Mouse (Mus musculus): Measurements from ENCODE around the gene Tbx19.

Gene Tbx19

DNA sequence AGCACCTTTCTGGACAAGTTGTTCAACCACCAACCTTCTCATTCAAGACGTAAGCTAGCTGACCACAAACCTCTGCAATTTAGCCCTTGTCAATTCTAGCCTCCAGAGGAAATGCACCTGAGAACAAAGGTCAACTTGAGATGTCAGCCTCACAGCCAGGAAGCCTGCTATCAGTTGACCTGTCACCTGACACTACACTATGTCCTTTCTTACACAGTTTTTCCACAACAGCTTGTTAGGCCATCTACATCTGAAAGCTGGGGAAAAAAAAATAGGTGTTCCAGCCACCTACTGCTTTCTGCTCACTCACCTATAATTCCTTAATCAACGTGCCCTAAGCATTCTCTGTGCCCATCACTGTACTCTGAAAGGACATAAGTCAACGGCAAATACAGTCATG, 23.6 kb upstream of the Tbx19 start:
- no peak for DNase-seq (ENCODE audit: low read depth, low spot score)

DNA sequence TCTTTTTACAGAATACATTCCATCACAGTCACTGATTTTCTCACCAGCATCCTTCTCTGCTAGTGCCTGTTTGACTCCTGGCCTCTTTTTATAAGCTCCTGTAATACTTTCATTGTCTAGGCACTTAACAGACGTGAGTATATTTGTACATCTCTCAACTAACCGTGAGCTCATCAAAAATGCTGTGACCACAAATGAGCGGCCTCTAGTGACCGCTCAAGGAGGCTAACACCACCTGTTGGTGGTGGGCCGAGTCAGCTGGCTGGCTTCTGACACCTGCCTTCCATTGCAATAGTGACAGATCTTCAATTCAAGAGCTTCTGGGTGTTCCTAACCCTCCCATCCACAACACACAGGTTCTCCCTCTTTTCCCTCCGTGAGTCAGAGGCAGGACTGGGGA, 22.8 kb upstream of the Tbx19 start:
- no peak for DNase-seq (ENCODE audit: low read depth, low spot score)

DNA sequence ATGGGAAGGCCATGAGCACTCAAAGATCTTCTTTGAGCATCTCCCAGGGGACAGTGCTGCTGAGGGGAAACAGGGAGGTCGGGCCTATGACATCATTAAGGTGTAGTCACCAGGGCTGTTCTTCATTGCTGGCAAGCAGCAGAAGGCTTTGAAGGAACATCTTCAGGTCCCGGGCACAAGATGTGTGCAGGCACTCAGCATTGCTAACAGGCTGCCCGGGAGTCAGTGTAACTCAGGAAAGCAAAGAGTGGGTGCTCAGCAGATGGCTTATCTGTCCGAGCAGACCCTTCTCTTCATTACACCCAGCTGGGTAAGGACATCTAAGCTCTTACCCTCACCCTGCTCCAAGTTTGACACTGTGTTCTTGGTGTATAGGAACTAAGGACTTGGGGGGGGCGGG, 18.7 kb upstream of the Tbx19 start:
- DNase-seq (ENCODE audit: low read depth, low spot score) = no peak

DNA sequence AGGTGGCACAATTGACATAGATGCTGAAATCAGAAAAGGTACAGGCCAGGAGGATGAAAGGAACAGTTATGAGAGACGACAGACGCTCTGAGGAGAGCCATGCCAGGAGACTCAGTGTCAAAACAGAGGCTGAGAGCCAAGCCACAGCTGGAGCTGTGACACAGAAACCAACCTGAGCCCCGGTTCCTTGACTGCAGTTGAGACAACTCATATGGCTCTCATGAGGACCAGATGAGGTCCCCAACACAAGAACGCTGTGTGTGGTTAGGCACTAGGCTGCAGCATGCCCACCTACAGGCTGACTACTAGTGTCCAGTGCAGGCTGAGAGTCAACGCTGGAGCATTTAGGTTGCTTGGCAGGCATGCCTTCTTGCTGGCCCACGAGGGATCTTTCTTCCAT, 17.5 kb upstream of the Tbx19 start:
- DNase-seq (ENCODE audit: low read depth, low spot score) = no peak

DNA sequence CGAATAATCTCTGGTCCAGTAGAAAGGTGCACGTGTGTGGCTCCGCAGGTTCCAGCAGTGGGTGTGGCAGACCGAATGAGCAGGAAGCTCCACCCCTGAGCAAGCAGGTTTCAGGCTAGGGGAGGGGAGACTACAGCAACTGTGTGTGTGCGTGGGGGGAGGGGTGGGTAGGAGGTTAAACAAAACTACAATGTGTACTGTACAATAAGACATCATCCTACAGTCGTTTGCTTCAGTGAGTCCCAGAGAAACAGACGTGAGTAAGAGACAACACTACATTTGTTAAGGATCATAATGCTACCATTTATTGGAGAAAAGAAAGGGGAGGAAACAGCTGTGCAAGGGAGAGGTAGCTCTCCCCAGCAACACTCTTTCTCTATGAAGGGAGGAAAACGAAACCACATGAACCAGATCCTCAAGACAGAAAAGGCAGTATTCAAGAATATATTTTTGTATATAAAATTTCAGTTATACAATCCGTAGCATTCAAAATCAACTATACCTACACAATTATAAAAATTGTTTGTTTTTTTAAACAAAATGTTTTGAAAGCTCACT, 13.6 kb upstream of the Tbx19 start:
- DNase-seq (ENCODE audit: low read depth, low spot score) = no peak

DNA sequence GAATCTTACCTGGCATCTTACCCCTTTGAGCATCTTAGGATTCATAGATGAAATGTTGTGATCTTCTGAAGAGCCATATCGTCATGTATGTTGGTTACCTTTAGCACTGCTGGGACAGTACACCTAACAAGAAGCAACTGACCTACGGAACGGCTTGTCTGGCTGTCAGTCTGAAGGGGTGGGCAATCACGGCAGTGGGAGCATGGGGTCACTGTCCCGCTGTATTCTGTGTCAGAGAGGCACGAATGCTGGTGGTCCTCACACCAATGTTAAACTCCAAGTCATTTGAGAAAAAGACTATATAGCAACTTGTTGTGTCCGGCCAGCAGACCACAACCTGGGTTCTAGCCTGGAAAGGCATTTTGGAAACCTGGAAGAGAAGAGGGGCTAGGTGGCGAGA, 10.7 kb upstream of the Tbx19 start:
- DNase-seq (ENCODE audit: low read depth, low spot score) = no peak

DNA sequence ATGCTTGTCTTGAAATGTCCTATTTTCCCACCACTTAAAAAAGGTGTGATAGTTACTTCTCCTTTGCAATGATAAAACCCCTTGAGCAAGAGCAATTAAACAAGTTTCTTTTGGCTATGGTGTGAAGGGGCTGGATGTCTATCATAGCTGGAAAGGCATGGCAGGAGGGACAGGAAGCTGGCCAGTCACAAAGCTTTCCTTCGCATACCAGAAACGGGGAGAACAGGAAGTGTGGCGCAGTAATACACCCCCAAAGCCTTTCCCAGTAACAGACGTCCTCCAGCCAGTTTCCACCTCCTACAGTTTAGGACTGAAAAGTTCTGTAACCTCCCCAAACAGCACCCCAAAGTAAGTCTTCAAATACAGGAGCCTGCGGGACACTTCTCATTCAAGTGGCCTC, 9.6 kb upstream of the Tbx19 start:
- DNase-seq (ENCODE audit: low read depth, low spot score) = no peak

DNA sequence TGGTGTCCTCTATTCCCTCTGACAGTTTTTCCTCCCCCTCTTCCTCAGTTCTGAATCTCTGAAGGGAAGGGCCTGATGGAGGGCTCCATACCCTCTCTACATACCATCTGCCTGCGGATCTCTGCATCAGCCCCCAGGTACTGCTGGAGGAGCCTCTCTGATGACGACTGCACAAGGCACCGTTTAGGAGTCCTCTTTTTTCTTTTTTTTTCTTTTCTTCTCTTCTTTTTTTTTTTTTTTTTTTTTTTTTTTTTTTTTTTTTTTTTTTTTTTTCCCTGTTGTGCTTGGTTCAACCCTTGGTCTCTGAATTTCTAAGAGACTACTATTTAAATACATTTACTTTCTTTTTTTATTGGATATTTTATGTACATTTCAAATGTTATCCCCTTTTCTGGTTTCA, 8.9 kb upstream of the Tbx19 start:
- no peak for DNase-seq (ENCODE audit: low read depth, low spot score)

DNA sequence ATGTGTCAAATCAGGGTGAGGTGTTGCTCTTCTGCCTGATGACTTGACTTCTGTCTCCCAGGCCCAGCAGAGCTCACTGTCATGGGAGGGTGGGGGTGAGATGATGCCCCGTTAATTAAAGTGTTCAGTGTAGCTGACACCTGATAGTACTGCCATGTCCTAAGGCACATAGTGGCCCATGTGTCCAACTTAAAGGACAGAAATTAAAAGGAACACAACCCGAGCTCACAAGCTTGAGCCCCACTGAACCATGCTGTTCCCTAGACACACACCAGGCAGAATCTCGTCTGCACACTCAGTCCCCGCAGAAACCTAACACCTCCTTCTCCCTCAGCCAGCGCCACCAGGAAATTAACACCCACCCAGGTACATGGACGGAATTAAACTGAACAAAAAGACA, 4.3 kb upstream of the Tbx19 start:
- no peak for DNase-seq (ENCODE audit: low read depth, low spot score)

DNA sequence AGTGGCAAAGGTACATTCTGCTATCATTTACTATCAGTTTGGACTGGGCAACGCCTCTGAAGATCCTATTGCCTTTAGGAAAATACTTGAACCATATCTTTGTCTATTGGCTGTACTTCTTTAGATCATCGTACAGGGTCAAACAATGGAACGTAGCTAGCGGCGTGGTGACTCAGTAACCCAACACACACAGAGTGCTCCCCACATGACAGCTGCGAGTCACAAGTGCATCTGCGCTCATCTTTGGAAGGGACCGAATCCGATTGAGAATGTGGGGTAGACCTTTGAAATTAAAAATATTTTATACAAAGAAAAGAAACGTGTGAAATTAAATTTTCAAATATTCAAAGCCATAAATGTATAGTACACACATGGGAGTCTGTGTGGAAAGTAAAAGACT, 1.7 kb downstream of the Tbx19 start:
- DNase-seq (ENCODE audit: low read depth, low spot score) = no peak

DNA sequence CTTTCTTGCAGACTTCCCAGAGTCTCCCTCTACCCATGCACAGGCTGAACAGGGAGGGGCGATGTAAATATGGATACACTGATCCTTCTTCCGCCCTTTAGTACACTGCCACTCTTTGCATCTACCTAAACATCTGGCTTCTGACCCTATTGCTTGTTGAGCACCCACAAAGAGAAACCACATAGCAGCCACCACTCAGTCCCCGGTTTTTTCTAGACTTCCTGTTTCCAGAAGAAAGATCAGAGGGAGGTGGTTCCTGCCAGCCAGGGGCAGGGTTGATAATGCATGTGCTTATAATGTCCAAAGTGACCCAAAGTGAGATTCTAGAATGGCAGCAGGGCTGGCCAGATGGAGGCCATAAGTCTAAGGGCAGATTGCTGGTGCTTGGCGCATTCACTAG, 6.4 kb downstream of the Tbx19 start:
- DNase-seq (ENCODE audit: low read depth, low spot score) = no peak

DNA sequence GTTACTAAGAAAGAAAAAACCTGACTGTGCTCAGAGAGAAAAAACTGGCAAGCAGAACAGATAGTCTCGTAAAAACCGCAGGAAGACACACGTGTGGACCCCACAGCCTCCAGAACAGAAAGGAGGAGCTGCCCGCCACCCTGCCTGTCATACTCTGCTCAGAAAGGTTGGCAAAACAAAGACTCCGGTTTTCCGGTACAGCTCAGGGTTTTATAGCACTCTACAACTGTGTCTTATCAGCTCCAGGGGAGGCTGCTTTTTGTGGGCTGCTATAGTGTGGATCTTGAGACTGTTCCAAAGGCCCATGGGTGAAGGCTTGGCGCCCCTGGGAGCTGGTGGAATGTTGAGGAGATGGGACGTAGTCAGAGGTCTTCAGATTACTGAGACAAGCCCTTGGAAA, 9.4 kb downstream of the Tbx19 start:
- DNase-seq (ENCODE audit: low read depth, low spot score) = no peak

DNA sequence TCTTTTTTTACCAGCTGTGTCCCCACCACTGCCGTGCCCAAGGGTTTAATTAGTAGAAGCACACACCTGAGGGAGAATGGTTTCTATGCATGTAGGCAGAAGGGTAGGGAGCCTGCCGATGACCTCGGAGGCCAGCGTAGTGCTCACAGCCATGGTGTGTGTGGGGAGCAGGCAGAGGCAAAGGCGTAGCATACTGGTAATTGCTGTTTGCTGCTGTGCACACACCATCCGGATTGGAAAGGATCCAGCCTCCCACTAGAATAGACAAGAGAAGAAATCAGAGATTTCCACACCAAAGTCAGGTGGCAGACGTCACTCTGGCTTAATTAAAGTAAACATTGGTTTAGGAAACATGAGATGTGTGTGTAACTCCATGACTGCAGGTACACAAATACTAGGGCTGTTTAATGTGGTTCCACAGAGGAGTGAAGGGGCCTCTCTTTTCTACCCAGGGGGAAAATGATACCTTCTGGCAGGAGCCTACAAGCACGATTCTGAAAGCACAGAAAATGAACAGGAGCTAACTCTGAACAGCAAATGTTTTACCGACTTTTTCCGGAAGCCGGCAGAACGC, 18.1 kb downstream of the Tbx19 start:
- DNase-seq (ENCODE audit: low read depth, low spot score) = no peak

DNA sequence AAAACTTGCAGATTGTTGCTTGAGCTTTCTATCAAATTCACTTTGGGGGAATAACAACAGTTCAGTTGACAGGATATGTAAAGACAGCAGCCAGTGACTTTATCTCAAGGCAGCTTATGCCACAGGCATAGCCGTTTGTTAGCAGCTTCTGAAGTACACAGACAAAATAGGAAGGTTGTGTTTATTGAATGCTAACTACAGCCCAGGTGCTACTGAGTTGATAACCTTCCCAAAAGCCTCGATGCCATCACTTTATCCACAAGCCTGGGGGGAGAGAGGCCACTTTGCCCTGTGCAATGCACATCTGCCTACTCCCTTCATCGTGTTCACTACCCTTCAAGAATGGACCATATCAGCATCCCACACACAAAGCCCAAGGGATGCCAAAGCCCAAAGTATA, 20.3 kb downstream of the Tbx19 start:
- DNase-seq (ENCODE audit: low read depth, low spot score) = no peak

DNA sequence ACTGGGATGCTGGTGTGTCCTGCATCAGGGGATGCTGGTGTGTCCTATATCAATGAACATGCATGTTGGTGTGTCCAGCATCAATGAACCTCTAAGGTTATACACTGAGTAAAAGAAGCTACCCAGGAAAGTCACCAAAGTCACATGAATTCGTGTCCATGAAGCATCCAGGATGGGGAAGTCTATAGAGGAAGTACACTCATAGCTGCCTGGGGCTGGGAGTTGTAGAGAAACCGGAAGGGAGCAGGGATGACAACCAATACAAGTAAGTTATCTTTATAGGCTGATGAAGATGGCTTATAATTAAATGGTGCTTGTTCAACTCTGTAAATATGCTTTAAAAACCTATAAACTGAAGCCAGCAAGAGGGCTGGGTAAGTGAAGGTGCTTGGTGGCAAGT, 26.7 kb downstream of the Tbx19 start:
- no peak for DNase-seq (ENCODE audit: low read depth, low spot score)

DNA sequence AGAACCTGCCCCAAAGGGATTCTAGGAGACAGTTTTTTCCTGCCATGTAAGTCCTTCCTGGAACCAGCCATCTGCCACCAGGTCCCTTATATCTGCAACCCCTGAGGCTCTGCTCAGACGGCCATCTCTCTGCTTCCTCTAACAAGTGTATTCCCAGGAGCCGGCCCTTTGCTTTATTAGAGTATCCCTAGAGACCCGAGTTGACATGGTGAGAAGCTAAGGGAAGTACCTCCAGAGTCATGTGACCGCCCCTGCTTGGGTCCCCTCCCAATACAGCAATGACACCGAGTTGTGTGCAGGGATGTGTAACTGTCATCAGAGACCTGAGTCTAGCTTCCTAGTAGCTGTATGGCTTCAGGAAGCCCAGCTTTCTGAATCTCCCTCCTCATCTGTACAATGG, 27.3 kb downstream of the Tbx19 start:
- DNase-seq (ENCODE audit: low read depth, low spot score) = no peak

DNA sequence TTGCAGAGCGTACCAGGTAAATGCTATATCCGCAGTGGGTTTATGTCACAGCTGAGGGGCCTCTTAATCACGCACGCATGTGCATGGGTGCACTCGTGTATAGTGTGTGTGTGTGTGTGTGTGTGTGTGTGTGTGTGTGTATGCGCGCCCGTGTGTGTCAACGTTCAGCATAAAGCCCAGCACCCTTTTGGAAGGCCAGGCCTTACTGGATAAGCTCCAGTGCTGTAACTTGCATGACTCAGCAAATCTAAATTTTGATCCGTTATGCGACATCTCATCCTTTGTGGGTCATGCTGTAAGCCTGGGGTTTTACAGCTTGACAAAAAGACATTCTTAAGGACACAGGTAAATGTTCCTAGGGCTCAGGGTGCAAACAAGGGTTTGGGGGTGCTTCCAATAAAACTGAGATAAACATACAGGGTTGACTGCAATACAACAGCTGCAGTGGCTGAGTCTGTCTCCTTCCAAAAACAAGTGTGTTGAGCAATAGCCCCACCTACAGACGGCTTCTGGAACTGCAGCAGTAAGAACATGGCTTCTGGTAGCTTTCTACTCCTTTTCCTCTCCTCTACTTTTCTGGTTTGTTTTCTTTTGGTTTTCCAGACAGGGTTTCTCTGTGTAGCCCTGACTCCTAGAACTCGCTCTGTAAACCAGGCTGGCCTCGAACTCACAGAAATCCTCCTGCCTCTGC, 28.2 kb downstream of the Tbx19 start:
- DNase-seq (ENCODE audit: low read depth, low spot score) = peak; percentile 68

DNA sequence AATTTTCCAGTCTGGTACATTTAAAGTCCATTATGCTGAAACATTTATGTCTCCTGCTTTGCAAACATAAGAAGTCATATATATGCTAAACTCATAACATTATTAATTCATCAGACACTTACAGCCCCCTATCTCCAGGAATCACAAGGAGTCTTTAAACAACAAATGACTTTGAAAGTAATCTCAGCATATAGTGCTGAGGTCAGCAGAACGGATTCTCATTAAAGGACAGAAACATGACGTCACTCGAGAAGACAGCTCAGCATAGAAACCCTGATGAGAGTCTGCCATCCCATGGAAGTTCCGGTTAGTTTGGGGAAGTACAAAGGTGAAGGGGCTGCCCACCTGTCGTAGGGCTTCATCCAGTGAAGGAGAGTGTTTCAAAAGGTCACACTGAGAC, 31.0 kb downstream of the Tbx19 start:
- no peak for DNase-seq (ENCODE audit: low read depth, low spot score)

DNA sequence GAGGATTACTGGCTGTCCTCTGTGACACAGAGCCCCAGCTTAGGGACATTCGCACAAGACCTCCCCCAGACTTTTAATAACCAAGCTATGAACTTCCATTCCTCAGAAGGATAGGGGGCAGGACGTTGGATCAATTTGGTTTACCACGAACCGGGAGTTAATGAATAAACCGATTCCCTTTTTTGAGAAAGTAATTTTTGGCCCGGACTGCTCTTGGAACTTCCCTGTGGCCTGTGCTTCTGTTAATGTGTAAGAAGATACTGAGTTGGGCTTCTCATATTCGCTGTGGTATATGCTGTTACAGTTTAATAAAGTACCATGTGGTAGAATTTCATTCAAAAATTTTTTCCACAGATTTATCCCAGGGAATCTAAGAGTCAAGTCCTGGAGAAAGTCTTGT, 39.5 kb downstream of the Tbx19 start:
- no peak for DNase-seq (ENCODE audit: low read depth, low spot score)

DNA sequence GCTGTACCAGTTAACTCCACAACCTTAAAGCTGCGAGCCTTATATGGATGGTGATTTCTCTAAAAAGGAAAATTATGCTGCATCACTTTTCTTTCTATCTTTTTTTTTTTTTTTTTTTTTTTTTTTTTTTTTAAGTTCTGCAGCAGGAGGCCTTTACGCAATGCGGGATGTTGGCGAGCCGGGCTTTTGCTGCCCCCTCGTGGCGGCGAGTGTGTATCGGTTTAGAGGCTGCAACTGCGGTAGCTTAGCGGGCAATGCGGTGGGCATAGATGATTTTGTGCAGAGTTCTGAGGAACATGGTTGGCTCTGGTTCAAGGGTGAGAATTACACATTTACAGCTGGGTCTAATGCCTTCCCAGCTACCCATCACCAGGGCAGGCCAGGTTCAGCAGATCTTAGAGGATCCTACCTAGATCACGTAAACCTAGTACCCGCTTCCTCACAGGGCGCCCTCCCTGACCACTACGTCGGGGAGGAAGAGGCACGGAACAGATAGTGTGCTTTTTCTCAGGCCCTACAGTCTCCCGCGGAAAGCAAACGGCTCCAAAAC, 40.1 kb downstream of the Tbx19 start:
- DNase-seq (ENCODE audit: low read depth, low spot score) = peak; percentile 81

DNA sequence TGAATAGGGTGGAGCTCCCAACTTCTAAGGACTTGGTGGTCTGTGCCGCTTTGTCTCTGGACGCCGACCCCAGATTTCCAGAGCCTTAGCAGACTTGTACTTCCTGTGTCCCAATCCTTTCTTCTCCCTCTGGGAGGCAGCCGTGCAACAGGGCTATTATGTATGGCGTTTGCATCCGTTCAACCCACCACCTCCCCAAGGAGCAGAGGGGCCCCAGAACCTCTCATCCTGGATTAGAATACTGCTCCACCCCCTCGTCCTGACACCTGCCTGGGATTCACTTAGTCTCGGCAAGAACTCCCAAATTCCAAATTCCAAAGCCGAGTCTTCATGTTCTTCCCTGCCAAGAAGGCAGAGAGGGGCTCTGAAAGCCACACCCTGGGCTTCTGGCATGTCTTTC, 40.8 kb downstream of the Tbx19 start:
- no peak for DNase-seq (ENCODE audit: low read depth, low spot score)

DNA sequence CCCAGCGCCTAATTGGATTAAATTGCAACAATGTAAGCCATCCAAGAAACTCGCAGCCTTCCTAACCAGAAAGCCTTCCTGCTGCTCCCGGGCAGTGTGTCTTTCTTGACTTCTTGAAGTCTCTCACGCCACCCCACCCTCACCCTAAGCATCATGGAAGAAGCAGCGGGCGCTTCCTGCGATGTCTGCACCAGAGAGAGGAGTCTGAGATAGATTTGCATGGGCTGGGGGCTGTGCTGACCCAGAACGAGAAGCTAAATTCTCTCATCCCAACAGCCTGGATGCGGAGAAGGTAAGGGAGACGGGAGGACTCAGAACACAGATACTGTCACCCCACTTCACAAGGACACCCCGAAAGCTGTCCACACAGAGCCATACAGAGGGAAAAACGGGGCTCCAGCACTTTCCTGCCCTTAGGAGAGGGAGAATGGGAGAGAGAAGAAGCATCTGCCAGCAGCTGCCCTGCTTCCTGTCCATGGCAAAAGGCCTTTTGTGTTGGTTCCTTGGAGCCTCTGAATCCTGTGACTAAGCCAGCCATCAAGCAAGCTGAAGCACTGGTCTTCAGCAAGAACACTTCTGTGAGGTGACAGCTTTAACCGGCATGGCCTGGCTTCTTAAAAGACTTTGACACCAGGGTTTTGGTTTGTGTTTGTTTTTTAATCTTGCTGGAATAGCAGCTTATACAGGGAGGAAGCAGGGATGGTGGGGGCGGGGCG, 41.4 kb downstream of the Tbx19 start:
- no peak for DNase-seq (ENCODE audit: low read depth, low spot score)
